Mouse (Mus musculus) adrenal gland, adult 2 months (tissue): ENCODE data around the gene Uxt. TPM values are rescaled to one million over a fixed set of nuclear protein-coding genes. Genes with fewer than 3 reads are reported as not detected.

Experiments
- DNase-seq: peaks from one replicate; pipeline ENCODE4 v3.0.0; 2021
- long read RNA-seq: library from polyadenylated mRNA; stranded (forward); transcript quantifications from one replicate; pipeline ENCODE4 v2.0.0, GENCODE M21; 2021
- polyA plus RNA-seq: library from polyadenylated mRNA; depleted of rRNA; stranded (reverse); fragments of >200 nt; gene quantifications from 2 replicates; pipeline ENCODE4 v1.2.3, GENCODE M21; 2012; rRNA removed
- total RNA-seq, 2 experiments: library from RNA; stranded (reverse); gene quantifications; 2 replicates each; pipeline ENCODE4 v1.2.3; 2021

Gene Uxt
- 10 to 100 TPM; 35.9 to 42.6 TPM for total RNA-seq
- 6.9 TPM in 2 replicates for polyA plus RNA-seq
- long read RNA-seq, transcript Uxt-202 (7 exons, 875 nt), result major isoform, 13 of 20 reads
- long read RNA-seq, partial matches to known transcripts, result 1 of 20 reads
- long read RNA-seq, other reads (novel, unspliced or antisense), result 4 of 20 reads

DNA sequence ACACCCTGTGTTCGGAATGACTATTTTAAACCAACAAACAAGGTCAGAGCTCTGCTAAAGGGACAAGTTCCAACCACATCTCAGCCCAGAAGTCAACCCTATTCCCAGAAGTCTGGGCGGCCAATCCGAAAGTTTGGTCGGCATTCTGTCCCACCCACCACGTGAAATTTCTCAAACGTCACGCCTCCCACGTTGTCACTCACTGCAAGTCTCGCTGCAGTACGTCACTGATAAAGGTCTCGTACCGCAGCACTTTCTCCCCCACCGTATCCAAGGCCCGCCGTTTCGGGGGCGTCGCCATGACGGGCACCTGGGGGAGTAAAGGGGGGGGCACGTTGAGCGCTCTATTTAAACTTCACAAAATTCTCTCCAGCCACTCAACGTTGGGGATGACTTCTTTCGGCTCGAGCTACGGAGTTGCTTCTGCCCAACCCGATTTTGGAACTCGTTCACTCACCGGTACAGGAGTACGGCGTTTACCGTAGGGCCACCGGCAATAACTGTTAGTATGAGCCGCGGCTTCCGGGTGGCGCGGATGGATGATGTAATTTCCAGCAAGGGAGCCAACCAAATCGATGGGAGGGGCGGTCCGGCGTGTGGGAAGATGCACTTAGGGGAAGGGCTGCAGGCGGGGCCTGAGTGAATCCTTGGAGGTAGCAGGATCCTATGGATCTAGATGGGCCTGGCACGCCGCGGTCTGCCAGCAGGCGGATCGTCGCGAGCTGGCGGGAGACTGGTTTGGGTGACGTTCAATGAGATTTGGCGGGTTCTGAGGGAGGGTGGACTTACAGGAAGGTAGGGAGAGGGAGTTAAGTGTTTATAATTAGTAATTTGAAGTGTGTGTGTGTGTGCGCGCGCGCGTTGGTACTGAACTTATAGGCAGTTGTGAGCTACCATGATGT lies at the start of gene Uxt:
Gene Uxt (minus strand): TSS at position 541 of the 902 bp plus-strand sequence.
- peak; percentile 92 for DNase-seq

DNA sequence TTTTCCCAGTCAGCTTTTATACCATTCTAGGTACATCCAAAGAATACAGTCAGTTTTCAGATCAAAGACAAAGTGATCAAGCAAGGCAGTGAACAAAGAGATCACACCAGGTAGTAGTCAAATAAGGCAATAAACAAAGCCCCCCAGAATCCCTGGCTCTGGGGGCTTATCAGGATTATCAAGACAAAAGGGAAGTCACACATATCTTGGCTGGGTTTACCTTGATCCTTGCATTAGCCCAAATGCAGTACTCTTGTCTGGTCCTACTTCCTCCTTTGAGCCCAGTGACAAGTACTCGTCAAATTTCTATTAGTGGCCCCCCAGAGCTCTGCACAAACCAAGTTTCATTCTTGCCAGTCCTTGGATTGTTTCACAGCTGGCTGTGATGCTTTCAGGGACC lies 19.1 kb upstream of the Uxt start:
- DNase-seq, result no peak

DNA sequence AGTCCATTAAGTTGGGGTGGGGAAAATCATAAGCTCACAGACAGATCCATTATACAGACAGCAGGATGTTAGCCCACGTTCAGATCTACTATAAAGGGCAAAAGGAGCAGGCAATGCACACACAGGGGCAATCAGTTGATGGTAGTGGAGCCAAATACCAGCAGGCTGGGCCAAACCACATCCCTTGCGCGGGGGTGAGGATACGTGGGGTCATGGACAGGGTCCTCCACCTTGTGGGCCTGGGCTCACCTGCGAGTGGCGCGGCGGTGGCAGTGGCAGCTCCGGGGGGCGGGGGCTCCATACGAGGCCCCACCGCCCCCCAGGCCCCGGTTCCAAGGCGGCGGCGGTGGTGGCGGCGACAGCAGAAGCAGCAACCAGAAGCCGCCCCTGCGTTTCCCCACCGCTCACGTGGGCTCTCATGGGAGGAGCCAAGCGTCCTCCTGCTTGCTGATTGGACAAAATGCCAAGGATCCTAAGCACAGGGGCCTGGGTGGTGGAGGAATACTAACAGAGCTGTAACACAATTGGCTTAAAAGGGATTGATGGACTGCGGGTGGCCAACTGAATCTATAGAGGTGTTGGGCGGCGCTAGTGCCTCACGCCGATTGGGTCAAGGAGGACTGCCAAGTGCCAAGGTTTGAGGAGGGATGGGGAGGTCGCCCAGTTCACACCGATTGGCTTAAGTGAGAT lies 11.5 kb downstream of the Uxt start, which contains the start of gene Elk1:
Gene Elk1 (minus strand): TSS at position 418 of the 690 bp plus-strand sequence.
- peak; percentile 91 for DNase-seq

DNA sequence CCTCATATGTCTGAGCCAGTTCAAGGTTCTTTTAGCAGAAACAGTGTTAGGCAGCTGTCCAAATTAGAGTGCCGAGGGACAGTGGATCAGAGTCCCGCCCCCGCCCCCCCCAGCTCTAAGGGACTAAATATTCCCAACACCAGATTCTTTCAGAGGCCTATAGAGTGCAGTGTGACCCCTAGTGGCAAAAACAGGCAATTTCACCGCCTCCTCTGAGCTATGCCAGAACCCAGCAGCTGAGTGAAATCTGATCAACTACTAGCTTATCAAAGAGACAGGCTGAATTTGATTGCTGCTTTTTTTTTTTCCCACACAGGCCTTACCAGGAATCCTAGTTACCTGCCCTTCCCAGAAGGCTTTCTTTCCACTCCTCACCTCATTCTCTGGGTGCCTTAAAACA lies 15.8 kb downstream of the Uxt start:
- DNase-seq, result peak; percentile 45

DNA sequence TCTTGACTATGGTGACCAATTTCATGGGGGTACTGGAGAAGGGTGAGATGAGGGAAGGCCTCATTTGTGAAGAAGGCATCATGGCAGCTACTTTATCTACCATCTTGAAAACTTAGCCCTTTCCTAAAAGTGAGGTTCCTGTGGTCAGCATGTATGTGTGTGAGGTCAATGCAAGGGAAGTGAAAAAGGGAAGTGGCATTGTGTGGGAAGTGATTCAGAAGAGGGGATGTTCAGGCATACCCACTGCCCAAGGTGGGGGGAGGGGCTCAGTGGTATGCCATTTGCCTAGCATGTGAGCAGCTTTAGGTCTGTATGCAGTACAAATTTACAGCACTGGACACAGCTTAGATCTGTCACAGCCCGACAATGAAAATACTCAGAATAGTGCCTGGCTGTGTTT lies 29.9 kb downstream of the Uxt start:
- no peak for DNase-seq

DNA sequence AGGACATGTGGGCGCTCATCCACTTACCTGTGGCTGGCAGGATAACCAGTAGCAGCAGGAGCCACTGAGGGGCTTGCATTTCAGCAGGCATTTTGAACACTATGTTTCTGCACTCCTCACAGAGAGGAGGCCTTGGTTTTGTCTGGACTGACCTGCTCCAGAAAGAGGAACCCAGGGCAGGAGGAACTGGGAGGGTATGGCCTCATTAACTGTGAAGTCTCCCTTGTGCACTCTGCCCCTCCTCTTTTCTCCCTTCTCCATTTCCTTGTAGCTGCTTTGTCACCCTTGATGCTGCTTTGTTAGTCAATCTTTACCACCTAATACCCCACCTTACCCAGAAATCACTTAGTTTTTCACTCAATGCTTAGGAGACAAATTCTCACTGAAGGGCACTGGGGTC lies 30.5 kb downstream of the Uxt start, which contains the start of gene Cfp:
Gene Cfp (minus strand): TSS at position 192 of the 400 bp plus-strand sequence.
- DNase-seq, result no peak

DNA sequence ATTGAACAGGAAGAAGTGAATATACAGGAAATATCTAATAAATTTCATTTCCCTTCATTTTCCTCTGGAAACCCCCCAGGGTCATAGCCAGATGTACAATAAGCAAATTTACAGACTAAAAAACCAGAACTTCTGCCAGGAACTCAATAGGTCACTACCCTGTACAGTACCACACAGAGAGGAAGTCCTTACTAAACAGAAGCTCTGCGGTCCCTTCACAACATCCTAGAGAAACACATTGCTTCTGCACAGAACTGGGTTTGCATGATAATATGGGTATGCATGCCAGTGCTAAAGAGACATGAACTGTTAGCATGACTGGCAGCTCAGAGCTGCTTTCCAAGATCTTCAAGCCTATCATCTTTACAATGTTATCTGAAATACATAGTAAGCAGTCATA lies 32.0 kb downstream of the Uxt start:
- DNase-seq, result no peak

DNA sequence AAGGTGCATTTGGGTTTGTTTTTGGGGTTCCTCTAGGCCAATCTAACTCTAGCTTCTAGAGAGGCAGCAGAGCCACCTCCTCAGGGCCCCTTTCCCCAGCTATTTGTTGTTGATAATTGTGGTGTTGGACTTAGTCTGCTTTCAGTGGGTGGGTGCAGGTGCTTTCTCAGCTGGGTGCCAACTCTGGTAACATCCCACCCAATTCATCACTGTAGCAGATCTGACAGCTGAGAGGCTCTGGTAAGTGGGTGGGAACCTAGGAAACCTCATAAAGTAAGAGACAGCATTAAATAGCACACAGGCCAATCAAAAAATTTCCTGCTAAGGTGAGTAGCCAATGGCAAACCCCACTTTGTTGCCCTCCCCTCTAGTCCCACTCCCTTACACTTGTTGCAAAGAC lies 36.8 kb downstream of the Uxt start:
- DNase-seq, result no peak

DNA sequence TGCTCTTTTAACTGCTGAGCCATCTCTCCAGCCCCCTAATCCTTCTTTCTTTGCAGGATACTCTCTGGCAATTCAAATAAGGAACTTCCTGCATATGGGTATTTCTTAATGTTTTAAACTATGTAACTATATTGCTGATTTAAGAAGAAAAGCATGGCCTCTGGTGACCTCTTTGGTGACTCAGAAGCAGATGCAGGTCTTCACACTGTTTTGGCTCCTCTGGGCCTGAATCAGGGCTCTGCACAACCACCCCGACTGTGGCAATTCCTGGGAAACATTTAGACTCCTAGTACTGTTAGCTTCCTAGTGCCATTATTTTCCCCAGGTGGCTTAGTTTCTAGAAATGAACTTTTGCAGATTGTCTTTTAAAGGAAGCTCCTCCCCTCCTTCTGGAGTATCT lies 38.3 kb downstream of the Uxt start:
- no peak for DNase-seq

DNA sequence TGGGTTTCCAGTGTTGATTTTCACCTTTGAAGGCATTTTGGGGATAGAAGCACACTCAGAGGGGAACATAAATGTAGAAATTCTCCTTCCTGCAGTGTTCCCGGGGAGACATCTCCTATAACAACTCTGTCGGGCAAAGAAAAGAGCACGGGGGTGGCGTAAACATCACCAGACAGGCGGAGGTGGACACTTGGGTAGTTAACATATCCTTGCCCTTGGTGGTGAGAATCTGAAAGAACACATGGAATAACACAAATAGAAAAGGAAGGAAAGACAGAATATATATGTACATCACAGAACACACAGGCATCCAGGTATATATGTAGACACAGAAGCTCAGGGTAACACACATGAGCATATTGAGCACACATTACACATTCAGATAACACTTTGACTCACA lies 40.5 kb downstream of the Uxt start:
- DNase-seq, result no peak

DNA sequence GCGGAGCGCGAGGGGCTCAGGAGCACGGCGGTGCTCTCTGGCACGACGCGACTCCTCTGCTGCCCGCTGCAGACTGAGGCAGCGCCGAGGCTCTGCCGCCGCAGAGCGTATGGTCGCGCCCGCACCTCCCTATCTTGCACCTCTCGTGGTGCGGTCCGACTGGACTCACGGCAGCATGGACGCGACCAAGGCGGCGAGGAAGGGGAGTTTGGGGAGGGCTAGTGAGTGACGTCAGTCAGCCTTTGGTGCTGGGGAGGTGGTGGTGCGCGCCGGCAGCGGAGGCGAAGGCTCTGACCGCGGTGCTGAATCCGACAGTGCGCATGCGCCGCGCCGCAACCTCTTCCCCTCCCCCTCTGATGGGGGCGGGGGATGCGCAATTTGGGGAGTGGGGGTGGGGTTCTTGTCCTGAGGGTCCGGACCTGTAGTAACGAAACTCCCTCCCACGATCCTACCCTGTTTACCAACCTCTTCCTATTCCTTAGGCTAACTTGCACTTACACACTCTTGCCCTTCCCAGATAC lies 40.9 kb downstream of the Uxt start, which contains the start of gene Syn1:
Gene Syn1 (minus strand): TSS at position 161 of the 521 bp plus-strand sequence.
- DNase-seq, result peak; percentile 87

DNA sequence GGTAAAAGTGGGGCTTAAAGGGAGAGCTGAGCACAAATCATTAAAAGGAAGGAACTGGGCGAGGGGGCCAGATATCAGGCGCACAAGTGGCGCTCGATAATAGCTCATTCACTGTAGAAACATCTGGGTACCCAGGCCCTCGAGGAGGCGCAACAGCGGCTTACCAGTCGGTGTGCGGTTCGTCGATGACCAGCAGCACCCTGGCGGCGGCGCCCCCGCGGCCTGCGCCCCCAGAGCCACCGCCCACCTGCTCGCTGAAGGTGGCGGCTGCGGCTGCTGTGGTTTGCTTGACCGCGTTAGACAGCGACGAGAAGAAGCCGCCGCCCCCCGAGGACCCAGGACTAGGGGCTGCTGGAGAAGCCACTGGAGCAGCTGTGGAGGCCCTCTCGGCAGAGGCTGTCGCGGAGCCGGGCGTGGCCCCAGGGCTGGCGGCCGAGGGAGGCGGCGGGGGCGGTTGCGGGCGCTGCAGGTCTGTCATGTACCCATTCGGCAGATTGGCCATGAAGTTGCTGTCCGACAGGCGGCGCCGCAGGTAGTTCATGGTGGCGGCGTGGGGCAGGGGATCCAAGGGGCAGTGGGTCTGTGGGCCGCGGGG lies 41.5 kb downstream of the Uxt start:
- DNase-seq, result no peak

DNA sequence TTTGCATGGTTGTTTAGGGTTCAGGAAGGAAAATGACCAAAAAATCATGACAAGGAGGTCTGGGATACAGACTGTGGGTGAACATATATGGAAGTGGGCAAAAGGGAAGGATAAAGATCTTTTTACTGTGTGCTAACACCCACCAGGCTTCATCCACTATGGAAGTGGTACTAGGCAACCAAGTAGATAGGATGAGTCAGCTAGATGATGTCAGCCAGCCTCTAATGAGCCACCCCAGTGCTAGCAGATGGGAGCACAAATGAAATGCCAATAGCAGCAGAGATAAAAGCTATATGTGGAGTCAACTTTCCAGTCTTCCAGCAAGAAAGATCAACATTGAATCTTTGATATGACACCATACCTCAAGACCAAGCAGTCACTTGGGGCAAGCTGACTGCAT lies 46.7 kb downstream of the Uxt start:
- peak; percentile 11 for DNase-seq

DNA sequence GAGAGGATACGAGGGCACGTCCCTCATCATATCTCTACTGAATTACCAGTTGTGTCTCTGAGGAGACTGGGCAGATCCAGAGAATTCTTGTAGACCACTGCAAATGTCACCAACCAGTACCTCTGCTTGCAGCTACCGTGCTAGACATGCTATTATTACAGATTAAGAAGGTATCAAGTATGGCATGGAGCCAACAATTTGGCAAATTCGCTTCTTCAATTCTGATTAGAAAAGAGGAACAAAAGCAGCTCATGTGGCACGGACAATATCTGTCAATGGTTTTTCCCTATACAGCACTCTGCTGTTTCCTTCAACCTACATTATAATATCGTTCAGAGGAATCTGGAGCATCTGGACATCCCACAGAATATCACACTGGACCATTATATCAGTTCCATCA lies 48.1 kb downstream of the Uxt start:
- DNase-seq, result no peak

DNA sequence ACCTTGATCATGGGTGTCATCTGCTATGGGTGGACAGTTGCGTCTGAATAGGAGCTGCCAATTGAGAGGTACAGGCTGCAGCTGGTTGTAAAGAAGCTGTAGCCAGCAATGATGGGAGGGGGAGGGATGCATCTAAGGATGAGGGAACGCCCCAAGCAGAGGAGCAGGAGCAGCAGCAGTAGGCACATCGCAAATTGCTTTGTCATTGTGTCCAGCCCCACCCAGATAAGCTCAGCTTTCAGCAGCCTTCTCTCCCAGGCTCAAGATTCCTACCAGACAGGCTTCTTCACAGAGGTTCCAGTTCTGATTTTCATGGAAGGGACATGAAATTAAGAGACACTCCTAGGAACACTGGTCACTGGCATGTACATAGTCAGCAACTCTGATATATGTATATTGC lies 51.7 kb downstream of the Uxt start:
- no peak for DNase-seq

Other genes with a start within 250 kb of the Uxt start
- 100 to 1,000 TPM; 120 to 133 TPM for gene Araf, start 164.2 kb downstream of the Uxt start, total RNA-seq
- 229 and 248 TPM in 2 replicates for gene Araf, start 164.2 kb downstream of the Uxt start, polyA plus RNA-seq
- 10 to 100 TPM; 20.7 to 45.5 TPM for gene Timp1, start 91.9 kb downstream of the Uxt start, total RNA-seq
- 34.9 and 39.0 TPM in 2 replicates for gene Timp1, start 91.9 kb downstream of the Uxt start, polyA plus RNA-seq
- gene Syn1, start 41.0 kb downstream of the Uxt start, total RNA-seq, result 10 to 100 TPM in 1 of 2 experiments, 1 to 10 TPM in 1; 8.1 to 12.4 TPM
- 11.4 and 12.2 TPM in 2 replicates for gene Syn1, start 41.0 kb downstream of the Uxt start, polyA plus RNA-seq
- gene Cfp, start 30.5 kb downstream of the Uxt start, total RNA-seq, result 10 to 100 TPM; 11.6 to 12.1 TPM
- 23.6 and 24.0 TPM in 2 replicates for gene Cfp, start 30.5 kb downstream of the Uxt start, polyA plus RNA-seq
- 10 to 100 TPM; 14.6 to 16.5 TPM for gene Elk1, start 11.4 kb downstream of the Uxt start, total RNA-seq
- 34.3 and 35.0 TPM in 2 replicates for gene Elk1, start 11.4 kb downstream of the Uxt start, polyA plus RNA-seq
- gene Zfp182, start 100.3 kb upstream of the Uxt start, total RNA-seq, result 1 to 10 TPM; 6.7 to 7.0 TPM
- gene Zfp182, start 100.3 kb upstream of the Uxt start, polyA plus RNA-seq, result 0.13 and 0.22 TPM in 2 replicates
- not detected for gene Spaca5, start 106.4 kb upstream of the Uxt start, total RNA-seq
- gene Spaca5, start 106.4 kb upstream of the Uxt start, polyA plus RNA-seq, result not detected in 2 replicates
- 1 to 10 TPM; 1.5 to 2.5 TPM for gene Zfp300, start 127.5 kb upstream of the Uxt start, total RNA-seq
- 0.03 and 0.08 TPM in 2 replicates for gene Zfp300, start 127.5 kb upstream of the Uxt start, polyA plus RNA-seq
- not detected for gene Ssxa1, start 153.8 kb upstream of the Uxt start, total RNA-seq
- gene Ssxa1, start 153.8 kb upstream of the Uxt start, polyA plus RNA-seq, result not detected in 2 replicates
- not detected for gene Gm21876, start 213.6 kb upstream of the Uxt start, total RNA-seq
- not detected in 2 replicates for gene Gm21876, start 213.6 kb upstream of the Uxt start, polyA plus RNA-seq